Mouse (Mus musculus) midbrain, embryonic 16.5 days (tissue): Measurements from ENCODE around the gene Plpp3. TPM values are rescaled to one million over a fixed set of nuclear protein-coding genes. Genes with fewer than 3 reads are reported as not detected.

Experiments
- ATAC-seq: fragments of 200-750 bp; cut with Nextera tagmentation; 2 replicates; pipeline ENCODE4 v1.8.0; 2017; ENCODE audit warnings: moderate TSS enrichment
- H3K27ac ChIP-seq: fragments of 300-500 bp; sonication (generic); 2 replicates; pipeline ENCODE4 v1.5.1; 2014; ENCODE audit warnings: mild to moderate bottlenecking, low read length, mixed read lengths
- H3K27me3 ChIP-seq: fragments of 300-500 bp; sonication (generic); 2 replicates; pipeline ENCODE4 v1.6.1; 2014; ENCODE audit warnings: low read depth, low read length, mixed read lengths; ENCODE audit not compliant: control insufficient read depth, insufficient read depth
- H3K36me3 ChIP-seq: fragments of 300-500 bp; sonication (generic); 2 replicates; pipeline ENCODE4 v1.6.1; 2014; ENCODE audit warnings: mild to moderate bottlenecking, low read length, moderate library complexity, mixed read lengths; ENCODE audit not compliant: control insufficient read depth, insufficient read depth
- H3K4me1 ChIP-seq: fragments of 300-500 bp; sonication (generic); 2 replicates; pipeline ENCODE4 v1.6.1; 2014; ENCODE audit warnings: mild to moderate bottlenecking, low read length, mixed read lengths; ENCODE audit not compliant: control insufficient read depth, insufficient read depth
- H3K4me2 ChIP-seq: fragments of 300-500 bp; sonication (generic); 2 replicates; pipeline ENCODE4 v1.6.1; 2014; ENCODE audit warnings: mild to moderate bottlenecking, low read length, mixed read lengths
- H3K4me3 ChIP-seq: fragments of 300-500 bp; sonication (generic); 2 replicates; pipeline ENCODE4 v1.5.1; 2014; ENCODE audit warnings: low read depth, mild to moderate bottlenecking, low read length, moderate library complexity, mixed read lengths
- H3K9ac ChIP-seq: fragments of 300-500 bp; sonication (generic); 2 replicates; pipeline ENCODE4 v1.6.1; 2014; ENCODE audit warnings: low read depth, low read length, mixed read lengths
- H3K9me3 ChIP-seq: fragments of 300-500 bp; sonication (generic); replicated peaks from 2 replicates; pipeline ENCODE4 v1.6.1; 2014; ENCODE audit warnings: mild to moderate bottlenecking, low read length, mixed read lengths; ENCODE audit not compliant: control insufficient read depth, poor library complexity, severe bottlenecking
- WGBS: fragments of 180-500 bp; shearing (Covaris S2); extraction: QIAGEN DNeasy Blood & Tissue Kit; methylation state at CpG from one replicate; pipeline ENCODE4 v1.1.7; 2014; 5-methylcytosine and 5-hydroxymethylcytosine counted together
- polyA plus RNA-seq: library from polyadenylated mRNA; unstranded; fragments of >200 nt; fragmentation: Nextera tagmentation; extraction: Ambion mirVana; gene quantifications from 2 replicates; pipeline ENCODE4 v1.2.1, GENCODE M21; 2015

Gene Plpp3
- polyA plus RNA-seq, 1 experiment from 2014 or later = 102 TPM

DNA sequence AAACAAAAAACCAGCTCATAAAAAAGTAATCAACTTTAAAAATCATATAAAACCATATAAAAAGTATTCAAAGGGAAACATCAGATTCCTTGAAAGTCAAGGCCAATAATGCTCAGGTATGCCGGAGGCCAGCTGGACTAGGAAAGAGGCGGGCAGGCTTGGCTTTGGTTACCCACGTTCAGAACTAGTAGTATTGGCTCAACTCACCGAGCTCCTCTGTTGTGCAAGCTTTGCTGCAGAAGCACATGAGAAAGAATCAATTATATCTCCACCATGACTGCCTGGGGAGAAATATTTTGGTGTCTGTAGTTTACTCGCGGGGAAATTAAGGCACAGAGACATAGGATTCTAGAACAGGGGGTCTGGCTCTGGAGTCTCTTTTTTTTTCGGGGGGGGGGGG, 866 bp upstream of the Plpp3 start:
- H3K9me3 ChIP-seq = no peaks in the 10 kb centered on the region
- WGBS = 76% methylated on average over 7 of the region's 7 CpGs
- peak overlapping the region; percentile 88 for H3K4me2 ChIP-seq
- ATAC-seq = no peak
- H3K4me3 ChIP-seq = no peak overlapping the region
- H3K27me3 ChIP-seq = no peaks in the 10 kb centered on the region
- H3K4me1 ChIP-seq = peaks cover 8% of the 10 kb centered on the region; the same call in 1 of the 2 replicates
- H3K9ac ChIP-seq = no peak overlapping the region
- no peaks in the 10 kb centered on the region for H3K36me3 ChIP-seq
- no peak overlapping the region for H3K27ac ChIP-seq

DNA sequence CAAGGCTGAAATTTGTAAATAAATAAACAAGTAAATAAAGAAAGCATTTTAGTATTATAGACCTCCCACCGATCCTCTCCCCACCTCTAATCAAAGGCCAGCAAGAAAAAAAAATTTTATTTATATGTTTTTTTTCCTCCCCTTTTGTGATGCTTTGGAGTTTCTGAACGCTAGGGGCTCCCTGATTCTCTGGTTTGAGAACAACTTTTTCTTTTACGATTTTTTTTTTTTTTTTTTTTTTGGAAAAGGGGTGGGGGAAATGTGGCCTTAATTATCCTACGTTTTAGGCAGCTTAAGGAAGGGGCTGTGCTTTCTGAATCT, 232 bp upstream of the Plpp3 start:
- WGBS = 0% methylated on average over 4 of the region's 4 CpGs
- Histone ChIP-seq H3K4me2 (peak overlapping the region; percentile 88), H3K9ac (no peak overlapping the region), H3K4me1 (peaks cover 8% of the 10 kb centered on the region; the same call in 1 of the 2 replicates), H3K27ac (peak overlapping the region; percentile 83), H3K36me3 (no peaks in the 10 kb centered on the region), H3K4me3 (peak overlapping the region; percentile 80), H3K9me3 (no peaks in the 10 kb centered on the region), H3K27me3 (no peaks in the 10 kb centered on the region)
- ATAC-seq = no peak

DNA sequence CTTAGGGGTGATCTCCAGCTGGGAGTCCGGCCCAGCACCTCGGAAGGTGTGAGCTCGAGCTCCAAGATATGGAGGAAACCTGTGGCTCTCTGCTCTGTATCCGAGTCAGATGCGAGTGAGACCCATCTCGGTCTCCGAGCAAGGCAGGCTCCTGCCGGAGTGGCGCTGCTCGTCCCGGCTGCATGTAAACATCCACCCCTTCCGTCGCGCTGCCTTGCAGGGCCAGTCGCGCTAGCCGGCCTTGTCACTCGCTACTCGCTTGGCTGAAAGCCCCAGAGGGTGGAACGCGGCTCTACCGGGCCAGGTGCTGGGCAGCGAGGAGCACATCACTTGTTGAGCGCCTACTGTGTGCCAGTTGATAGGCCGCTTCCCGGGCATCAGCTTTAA, 1.0 kb downstream of the Plpp3 start:
- peak overlapping the region; percentile 88 for H3K4me2 ChIP-seq
- peak overlapping the region; percentile 80 for H3K4me3 ChIP-seq
- no peaks in the 10 kb centered on the region for H3K36me3 ChIP-seq
- peak; percentile 75 for ATAC-seq
- H3K9ac ChIP-seq = peak overlapping the region; percentile 79
- peak overlapping the region; percentile 83 for H3K27ac ChIP-seq
- no peaks in the 10 kb centered on the region for H3K27me3 ChIP-seq
- peaks cover 10% of the 10 kb centered on the region; the same call in 1 of the 2 replicates for H3K4me1 ChIP-seq
- under 1% methylated on average over 26 of the region's 26 CpGs for WGBS
- H3K9me3 ChIP-seq = no peaks in the 10 kb centered on the region

DNA sequence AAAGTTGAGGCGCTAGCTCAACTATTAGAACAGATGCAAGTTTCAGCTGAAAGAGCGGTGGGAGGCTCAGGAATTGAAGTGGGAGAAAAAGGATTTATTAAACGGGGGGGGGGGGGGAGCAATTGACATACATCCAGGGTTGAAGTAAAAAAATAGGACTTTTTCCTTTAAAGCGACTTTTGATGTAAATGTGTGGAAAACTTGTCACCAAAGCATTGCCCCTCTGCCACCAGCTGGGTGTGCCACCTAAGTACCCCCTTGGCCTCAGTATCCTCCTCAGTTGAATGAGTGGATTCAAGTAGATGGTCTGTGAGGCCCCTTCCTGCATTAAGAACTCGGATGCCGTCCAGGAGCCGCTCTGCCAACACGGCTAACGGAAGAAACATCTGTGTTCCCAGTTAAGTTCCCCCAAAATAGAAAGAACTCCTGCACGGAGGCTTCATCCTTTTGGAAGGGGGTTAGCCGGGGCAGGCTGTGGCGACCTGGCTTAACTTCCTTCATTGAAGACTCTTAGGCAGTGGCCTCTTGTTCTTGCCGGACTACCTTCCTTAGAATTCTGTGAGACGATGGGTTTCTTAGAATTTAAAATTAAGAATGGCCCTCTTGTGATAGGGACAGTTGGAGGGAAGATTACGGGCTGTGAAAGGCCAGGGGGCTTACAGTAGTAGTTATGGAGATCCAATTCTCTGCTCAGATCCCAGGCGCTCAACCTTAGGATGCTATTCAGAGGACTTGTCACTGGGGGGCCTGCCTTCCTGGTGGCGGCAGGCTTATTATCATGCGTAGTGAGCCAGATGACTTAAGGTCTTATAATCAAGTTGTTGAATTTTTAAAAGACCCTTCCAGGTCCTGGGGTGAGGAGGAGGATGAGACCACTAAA, 1.7 kb downstream of the Plpp3 start:
- no peaks in the 10 kb centered on the region for H3K27me3 ChIP-seq
- ATAC-seq = no peak
- peak overlapping the region; percentile 88 for H3K4me2 ChIP-seq
- no peaks in the 10 kb centered on the region for H3K36me3 ChIP-seq
- peak overlapping the region; percentile 79 for H3K9ac ChIP-seq
- peaks cover 10% of the 10 kb centered on the region; the same call in 1 of the 2 replicates for H3K4me1 ChIP-seq
- no peaks in the 10 kb centered on the region for H3K9me3 ChIP-seq
- peak overlapping the region; percentile 80 for H3K4me3 ChIP-seq
- peak overlapping the region; percentile 83 for H3K27ac ChIP-seq
- 2% methylated on average over 18 of the region's 18 CpGs for WGBS

DNA sequence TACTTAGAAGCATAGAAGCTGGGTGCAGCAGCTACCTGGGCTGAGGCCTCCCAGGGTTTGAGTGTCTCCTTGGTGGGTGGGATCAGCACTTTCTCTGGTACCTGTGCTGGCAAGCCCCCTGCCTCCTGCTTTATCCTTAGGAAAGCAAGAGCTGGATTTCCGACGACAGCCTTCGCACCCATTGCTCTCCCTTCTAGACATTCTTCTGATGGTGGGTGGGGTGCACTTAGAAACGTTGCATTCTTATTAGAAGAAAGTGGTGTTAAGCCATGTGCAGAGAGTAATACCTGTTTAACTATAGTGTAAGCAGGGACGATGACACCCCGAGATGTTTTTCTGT, 2.4 kb downstream of the Plpp3 start:
- H3K36me3 ChIP-seq = no peaks in the 10 kb centered on the region
- H3K9me3 ChIP-seq = no peaks in the 10 kb centered on the region
- peak overlapping the region; percentile 88 for H3K4me2 ChIP-seq
- peaks cover 10% of the 10 kb centered on the region; the same call in 1 of the 2 replicates for H3K4me1 ChIP-seq
- peak overlapping the region; percentile 79 for H3K9ac ChIP-seq
- peak overlapping the region; percentile 80 for H3K4me3 ChIP-seq
- WGBS = 11% methylated on average over 6 of the region's 6 CpGs
- 0 out of 2 replicates have a peak overlapping the region, but pooled peaks have one; percentile 83 for H3K27ac ChIP-seq
- no peak for ATAC-seq
- H3K27me3 ChIP-seq = no peaks in the 10 kb centered on the region

DNA sequence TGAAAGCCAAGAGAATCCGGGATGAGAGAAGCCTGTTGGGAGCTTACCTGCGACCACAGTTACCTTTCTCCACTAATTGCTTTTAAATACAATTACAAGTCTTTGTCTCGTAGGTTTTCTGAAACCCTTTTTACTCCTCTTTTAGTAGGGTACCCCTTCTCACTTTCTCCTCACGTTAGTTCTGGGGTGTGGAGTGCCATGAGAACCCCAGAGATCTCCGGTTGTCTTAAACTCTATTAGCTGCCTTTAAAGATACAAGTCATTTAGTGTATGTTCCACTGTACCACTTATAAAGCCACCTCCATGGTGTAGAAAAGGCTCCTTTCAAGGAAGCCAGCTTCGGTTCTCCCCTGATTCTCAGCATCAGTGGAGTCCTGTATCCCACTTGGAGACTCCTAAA, 3.3 kb downstream of the Plpp3 start:
- Histone ChIP-seq H3K4me1 (peaks cover 10% of the 10 kb centered on the region; the same call in 1 of the 2 replicates), H3K27me3 (no peaks in the 10 kb centered on the region), H3K9me3 (no peaks in the 10 kb centered on the region), H3K9ac (no peak overlapping the region), H3K4me2 (peak overlapping the region; percentile 40), H3K36me3 (no peaks in the 10 kb centered on the region), H3K27ac (no peak overlapping the region; the same call in 1 of the 2 replicates), H3K4me3 (peak overlapping the region; percentile 27)
- ATAC-seq = no peak
- WGBS = 76% methylated on average over 6 of the region's 6 CpGs

DNA sequence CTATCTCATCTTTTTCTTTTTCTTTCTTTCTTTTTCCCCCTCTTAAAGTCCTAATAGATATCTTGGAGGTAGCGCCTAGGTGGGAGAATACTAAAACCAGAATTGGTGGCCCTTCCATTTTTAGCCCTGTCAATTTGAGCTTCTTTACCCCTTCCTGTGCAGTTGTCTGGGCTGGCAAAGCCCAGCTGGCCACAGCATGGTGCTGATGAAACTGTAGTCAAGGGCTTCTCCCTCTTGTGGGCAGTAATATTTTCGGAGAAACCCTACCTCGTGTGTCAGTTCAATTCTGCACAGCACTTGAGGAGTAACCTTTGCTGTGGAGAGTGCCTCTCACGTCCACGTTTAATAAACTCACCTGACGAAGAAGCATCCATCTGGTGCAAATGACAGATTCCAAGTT, 4.9 kb downstream of the Plpp3 start:
- Histone ChIP-seq H3K27ac (no peak overlapping the region), H3K27me3 (no peaks in the 10 kb centered on the region), H3K36me3 (no peaks in the 10 kb centered on the region), H3K4me3 (no peak overlapping the region), H3K4me1 (peaks cover 10% of the 10 kb centered on the region; the same call in 1 of the 2 replicates), H3K9ac (no peak overlapping the region), H3K9me3 (no peaks in the 10 kb centered on the region), H3K4me2 (peak overlapping the region; percentile 8; the same call in 1 of the 2 replicates)
- ATAC-seq = no peak
- 52% methylated on average over 6 of the region's 6 CpGs for WGBS

DNA sequence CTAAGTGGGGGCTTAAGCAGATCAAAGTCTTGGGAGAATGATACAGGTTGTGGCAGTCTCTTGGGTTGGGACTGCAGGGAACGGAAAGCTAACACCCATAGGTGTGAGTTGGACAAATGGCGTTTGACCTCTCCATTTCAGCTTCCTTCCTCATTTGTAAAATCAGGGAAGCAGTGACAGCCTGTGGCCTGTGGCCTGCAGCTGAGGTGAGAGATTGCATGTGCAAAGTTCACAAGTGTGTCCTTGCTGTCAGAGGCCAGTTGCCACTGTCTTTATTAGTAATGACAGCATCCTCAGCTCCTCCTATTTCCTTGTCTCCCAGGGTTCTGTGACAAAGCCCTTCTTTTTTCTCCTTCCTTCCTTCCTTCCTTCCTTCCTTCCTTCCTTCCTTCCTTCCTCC, 5.5 kb downstream of the Plpp3 start:
- ATAC-seq = no peak
- Histone ChIP-seq H3K27me3 (no peaks in the 10 kb centered on the region; the same call in 1 of the 2 replicates), H3K9me3 (no peaks in the 10 kb centered on the region), H3K27ac (no peak overlapping the region), H3K4me2 (peak overlapping the region; percentile 8; the same call in 1 of the 2 replicates), H3K9ac (no peak overlapping the region), H3K4me3 (no peak overlapping the region), H3K36me3 (no peaks in the 10 kb centered on the region), H3K4me1 (peaks cover 10% of the 10 kb centered on the region; the same call in 1 of the 2 replicates)
- 81% methylated on average over 2 of the region's 2 CpGs for WGBS

DNA sequence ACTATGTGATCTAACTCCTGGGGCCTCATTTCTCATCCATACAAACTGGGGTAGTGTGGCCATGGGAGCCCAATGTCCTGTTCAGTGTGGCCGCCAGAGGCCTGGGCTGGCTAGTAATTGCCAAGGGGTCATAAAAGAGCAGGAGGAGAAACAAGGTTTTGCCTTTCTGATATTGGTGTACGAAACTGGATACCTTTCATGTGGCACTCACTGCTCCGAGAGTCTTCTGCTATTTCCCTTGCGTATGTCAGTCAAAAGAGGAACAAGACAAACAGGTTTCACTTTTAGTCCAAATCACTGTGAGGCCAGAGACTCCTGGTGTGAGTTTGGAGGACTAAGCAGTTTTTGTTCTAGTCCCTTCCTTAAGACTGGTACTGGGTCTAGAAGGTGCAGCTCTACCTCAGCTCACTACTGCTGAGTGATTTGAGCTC, 6.8 kb downstream of the Plpp3 start:
- Histone ChIP-seq H3K4me3 (no peak overlapping the region), H3K9me3 (no peaks in the 10 kb centered on the region), H3K36me3 (no peaks in the 10 kb centered on the region), H3K4me1 (peaks cover 7% of the 10 kb centered on the region), H3K9ac (no peak overlapping the region), H3K4me2 (no peak overlapping the region), H3K27me3 (no peaks in the 10 kb centered on the region; the same call in 1 of the 2 replicates), H3K27ac (no peak overlapping the region)
- WGBS = 89% methylated on average over 4 of the region's 4 CpGs
- no peak for ATAC-seq
